Mouse (Mus musculus): ENCODE results near the gene Mpst. TPM values are rescaled to one million over a fixed set of nuclear protein-coding genes. Genes with fewer than 3 reads are reported as not detected.
A peak's percentile ranks its signal among the peaks of the same experiment; 100 is the strongest.

Mpst gene
- polyA plus RNA-seq, 1 experiment, result 188 TPM

DNA sequence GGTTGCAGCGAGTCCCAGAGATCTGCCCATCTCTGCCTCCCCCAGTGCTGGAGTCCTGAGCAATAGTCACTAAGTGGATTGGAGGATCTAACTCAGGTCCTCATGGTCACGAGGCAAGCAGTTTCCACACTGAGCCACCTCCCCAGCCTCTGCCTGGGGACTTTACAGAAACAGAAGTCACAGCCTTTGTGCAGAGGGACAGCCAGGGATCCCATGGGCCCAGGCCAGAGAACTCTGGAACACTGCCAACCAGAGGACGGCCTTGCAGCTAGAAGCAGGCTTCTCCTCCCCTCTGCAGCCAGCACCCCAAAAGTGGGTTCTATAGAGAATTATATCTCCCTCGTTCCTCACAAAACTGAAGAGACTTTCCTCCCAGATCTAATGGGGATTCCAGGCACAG is 4.3 kb upstream of the Mpst start:
- TF ChIP-seq POLR2A (IDR thresholded peaks at IDR 0.05; ENCODE audit: control insufficient read depth, extremely low read depth, insufficient read depth, low read length, poor library complexity), result no peak
- no peak for DNase-seq

DNA sequence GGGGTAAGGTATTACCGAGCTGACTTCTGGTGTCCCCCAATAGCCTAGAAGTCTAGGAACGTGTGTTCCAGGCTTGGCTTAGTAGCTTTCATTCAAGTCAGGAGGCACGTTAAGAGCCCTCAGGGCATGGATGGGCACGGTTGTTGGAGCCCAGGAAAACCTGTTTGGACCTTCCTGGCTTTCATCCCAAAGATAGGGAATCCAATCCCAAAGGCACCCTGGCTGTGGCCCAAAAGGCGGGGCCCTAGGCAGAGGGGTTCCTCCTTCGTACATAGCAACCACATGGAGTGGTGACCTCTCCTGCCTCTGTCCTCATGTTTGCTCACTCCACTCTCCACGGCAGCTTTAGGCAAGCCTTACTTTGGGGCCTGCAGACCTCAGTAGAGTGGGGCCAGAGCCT is 3.8 kb upstream of the Mpst start:
- no peak overlapping the region for H3K27ac ChIP-seq (ENCODE audit: control insufficient read depth, insufficient read depth, low read length)
- peaks cover 22% of the 10 kb centered on the region for H3K4me1 ChIP-seq (replicated peaks; ENCODE audit: control insufficient read depth, insufficient read depth, low read length)
- H3K36me3 ChIP-seq (ENCODE audit: control insufficient read depth, insufficient read depth, low read length), result no peaks in the 10 kb centered on the region
- DNase-seq, result no peak
- H3K27me3 ChIP-seq (ENCODE audit: control insufficient read depth, insufficient read depth, low read length), result no peaks in the 10 kb centered on the region
- TF ChIP-seq POLR2A (IDR thresholded peaks at IDR 0.05; ENCODE audit: control insufficient read depth, extremely low read depth, insufficient read depth, low read length, poor library complexity), result no peak
- no peak for TF ChIP-seq CTCF (IDR thresholded peaks at IDR 0.05; ENCODE audit: borderline replicate concordance, control insufficient read depth, extremely low read depth, insufficient read depth, low read length, poor library complexity)
- whole genome bisulfite sequencing, result 90% methylated on average over 7 of the region's 7 CpGs
- H3K4me3 ChIP-seq (ENCODE audit: control insufficient read depth, insufficient read depth, low read length), result no peak overlapping the region

More for the DNA sequence above, 4.3 kb upstream of the Mpst start:
- no peak overlapping the region for H3K27ac ChIP-seq (ENCODE audit: control insufficient read depth, insufficient read depth, low read length)
- H3K4me1 ChIP-seq (replicated peaks; ENCODE audit: control insufficient read depth, insufficient read depth, low read length), result peaks cover 19% of the 10 kb centered on the region
- no peaks in the 10 kb centered on the region for H3K36me3 ChIP-seq (ENCODE audit: control insufficient read depth, insufficient read depth, low read length)
- H3K27me3 ChIP-seq (ENCODE audit: control insufficient read depth, insufficient read depth, low read length), result no peaks in the 10 kb centered on the region
- 76% methylated on average over 4 of the region's 4 CpGs for WGBS
- no peak overlapping the region for H3K4me3 ChIP-seq (ENCODE audit: control insufficient read depth, insufficient read depth, low read length)

DNA sequence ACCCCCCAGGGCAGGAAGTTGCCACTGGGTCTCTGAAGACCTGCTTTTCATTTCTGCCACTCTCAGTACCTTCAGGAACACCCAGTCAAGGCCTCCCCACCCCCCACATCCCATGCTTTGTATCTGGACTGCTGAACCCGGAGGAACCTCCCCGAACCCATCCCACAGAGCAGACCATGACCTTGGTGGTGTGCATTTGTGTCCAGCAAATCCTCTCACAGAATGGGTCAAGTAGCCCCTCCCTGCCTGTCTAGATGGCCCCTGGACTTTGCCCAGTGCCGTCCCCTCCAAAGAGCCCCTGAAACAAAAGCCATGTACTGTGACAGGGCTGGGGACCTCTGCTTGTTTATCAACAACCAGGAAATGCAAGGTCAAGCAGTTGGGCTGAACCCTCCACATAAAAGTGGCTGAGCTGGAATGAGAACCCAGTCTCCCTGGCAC is 2.9 kb upstream of the Mpst start:
- Histone ChIP-seq H3K4me1 (replicated peaks; ENCODE audit: control insufficient read depth, insufficient read depth, low read length) (peaks cover 25% of the 10 kb centered on the region), H3K4me3 (ENCODE audit: control insufficient read depth, insufficient read depth, low read length) (no peak overlapping the region), H3K27ac (ENCODE audit: control insufficient read depth, insufficient read depth, low read length) (no peak overlapping the region), H3K27me3 (ENCODE audit: control insufficient read depth, insufficient read depth, low read length) (no peaks in the 10 kb centered on the region), H3K36me3 (ENCODE audit: control insufficient read depth, insufficient read depth, low read length) (no peaks in the 10 kb centered on the region)
- DNase-seq, result no peak
- TF ChIP-seq POLR2A (IDR thresholded peaks at IDR 0.05; ENCODE audit: control insufficient read depth, extremely low read depth, insufficient read depth, low read length, poor library complexity) (no peak), CTCF (IDR thresholded peaks at IDR 0.05; ENCODE audit: borderline replicate concordance, control insufficient read depth, extremely low read depth, insufficient read depth, low read length, poor library complexity) (no peak)
- 97% methylated on average over 3 of the region's 3 CpGs for WGBS

- DNase-seq, result no peak
- Histone ChIP-seq H3K27me3 (ENCODE audit: control insufficient read depth, insufficient read depth, low read length) (no peaks in the 10 kb centered on the region), H3K4me1 (replicated peaks; ENCODE audit: control insufficient read depth, insufficient read depth, low read length) (peaks cover 25% of the 10 kb centered on the region), H3K27ac (ENCODE audit: control insufficient read depth, insufficient read depth, low read length) (no peak overlapping the region), H3K36me3 (ENCODE audit: control insufficient read depth, insufficient read depth, low read length) (no peaks in the 10 kb centered on the region), H3K4me3 (ENCODE audit: control insufficient read depth, insufficient read depth, low read length) (no peak overlapping the region)
- TF ChIP-seq POLR2A (IDR thresholded peaks at IDR 0.05; ENCODE audit: control insufficient read depth, extremely low read depth, insufficient read depth, low read length, poor library complexity) (no peak), CTCF (IDR thresholded peaks at IDR 0.05; ENCODE audit: borderline replicate concordance, control insufficient read depth, extremely low read depth, insufficient read depth, low read length, poor library complexity) (no peak)
- WGBS, result 100% methylated on average over 1 of the region's 1 CpGs
Observed at GRCm38 (mm10) chr15:78403896-78404295, 2.3 kb upstream of the Mpst start.

GRCm38 (mm10) chr15:78405098-78405497 is 1.1 kb upstream of the Mpst start:
- Histone ChIP-seq H3K4me3 (ENCODE audit: control insufficient read depth, insufficient read depth, low read length) (peak overlapping the region; percentile 84), H3K27me3 (ENCODE audit: control insufficient read depth, insufficient read depth, low read length) (no peaks in the 10 kb centered on the region), H3K27ac (ENCODE audit: control insufficient read depth, insufficient read depth, low read length) (no peak overlapping the region), H3K4me1 (replicated peaks; ENCODE audit: control insufficient read depth, insufficient read depth, low read length) (peaks cover 25% of the 10 kb centered on the region), H3K36me3 (ENCODE audit: control insufficient read depth, insufficient read depth, low read length) (no peaks in the 10 kb centered on the region)
- TF ChIP-seq POLR2A (IDR thresholded peaks at IDR 0.05; ENCODE audit: control insufficient read depth, extremely low read depth, insufficient read depth, low read length, poor library complexity) (no peak), CTCF (IDR thresholded peaks at IDR 0.05; ENCODE audit: borderline replicate concordance, control insufficient read depth, extremely low read depth, insufficient read depth, low read length, poor library complexity) (no peak)
- no peak for DNase-seq
- 53% methylated on average over 11 of the region's 11 CpGs for WGBS

- 3% methylated on average over 34 of the region's 34 CpGs for WGBS
- no peaks in the 10 kb centered on the region for H3K36me3 ChIP-seq (ENCODE audit: control insufficient read depth, insufficient read depth, low read length)
- H3K4me3 ChIP-seq (ENCODE audit: control insufficient read depth, insufficient read depth, low read length), result peak within 1 kb of the TSS; percentile 84
Observed at GRCm38 (mm10) chr15:78405517-78406211, 552 bp upstream of the Mpst start, which contains the start of gene Tst. Tst (minus strand) TSS chr15:78405907.

More at GRCm38 (mm10) chr15:78405517-78406211, 552 bp upstream of the Mpst start, which contains the start of gene Tst:
- peak; percentile 69 for DNase-seq
- peak within 1 kb of the TSS; percentile 83 for H3K27ac ChIP-seq (ENCODE audit: control insufficient read depth, insufficient read depth, low read length)
- peak; percentile 11; the same call in 1 of the 2 replicates for TF ChIP-seq CTCF (IDR thresholded peaks at IDR 0.05; ENCODE audit: borderline replicate concordance, control insufficient read depth, extremely low read depth, insufficient read depth, low read length, poor library complexity)
- no peak for TF ChIP-seq POLR2A (IDR thresholded peaks at IDR 0.05; ENCODE audit: control insufficient read depth, extremely low read depth, insufficient read depth, low read length, poor library complexity)
- no peaks in the 10 kb centered on the region for H3K27me3 ChIP-seq (ENCODE audit: control insufficient read depth, insufficient read depth, low read length)
- peaks cover 25% of the 10 kb centered on the region for H3K4me1 ChIP-seq (replicated peaks; ENCODE audit: control insufficient read depth, insufficient read depth, low read length)
